Mouse (Mus musculus) lung, embryonic 14.5 days (tissue): ENCODE results near the gene Vmn2r9. TPM values are rescaled to one million over a fixed set of nuclear protein-coding genes. Genes with fewer than 3 reads are reported as not detected.
A peak's percentile ranks its signal among the peaks of the same experiment; 100 is the strongest.
"Not testable (repeated sequence)": the region's sequence is repeated elsewhere in the genome, so short reads cannot be mapped to it uniquely, and the experiment has no call there.

ENCODE experiments used
- ATAC-seq: fragments of 200-750 bp; cut with Nextera tagmentation; 2 replicates; pipeline ENCODE4 v1.8.0; 2017; ENCODE audit warnings: mild to moderate bottlenecking, moderate TSS enrichment, moderate library complexity; ENCODE audit not compliant: insufficient read depth
- DNase-seq: peaks from one replicate; pipeline ENCODE4 v3.0.0-alpha.2; 2015
- H3K27ac ChIP-seq: fragments of 300-500 bp; sonication (generic); 2 replicates; pipeline ENCODE4 v1.5.1; 2014; ENCODE audit warnings: low read depth, mild to moderate bottlenecking, moderate library complexity
- H3K27me3 ChIP-seq: fragments of 300-500 bp; sonication (generic); 2 replicates; pipeline ENCODE4 v1.6.1; 2014; ENCODE audit warnings: low read length, control low read depth; ENCODE audit not compliant: insufficient read depth
- H3K36me3 ChIP-seq: fragments of 300-500 bp; sonication (generic); 2 replicates; pipeline ENCODE4 v1.6.1; 2014; ENCODE audit warnings: control low read depth; ENCODE audit not compliant: insufficient read depth
- H3K4me1 ChIP-seq: fragments of 300-500 bp; sonication (generic); 2 replicates; pipeline ENCODE4 v1.6.1; 2014; ENCODE audit warnings: antibody characterized with exemption, control low read depth; ENCODE audit not compliant: insufficient read depth
- H3K4me2 ChIP-seq: fragments of 300-500 bp; sonication (generic); 2 replicates; pipeline ENCODE4 v1.6.1; 2014; ENCODE audit warnings: mild to moderate bottlenecking
- H3K4me3 ChIP-seq: fragments of 300-500 bp; sonication (generic); 2 replicates; pipeline ENCODE4 v1.5.1; 2014; ENCODE audit warnings: low read depth, low read length
- H3K9ac ChIP-seq: fragments of 300-500 bp; sonication (generic); 2 replicates; pipeline ENCODE4 v1.6.1; 2014
- H3K9me3 ChIP-seq: fragments of 300-500 bp; sonication (generic); 2 replicates; pipeline ENCODE4 v1.6.1; 2016; ENCODE audit warnings: low read depth, low read length, control low read depth
- CTCF ChIP-seq: IDR thresholded peaks from 2 replicates; pipeline ENCODE4 v1.5.1; 2016; ENCODE audit warnings: antibody characterized with exemption, low read depth
- WGBS: fragments of 180-500 bp; shearing (Covaris S2); extraction: QIAGEN DNeasy Blood & Tissue Kit; methylation state at CpG from one replicate; pipeline ENCODE4 v1.1.7; 2014; 5-methylcytosine and 5-hydroxymethylcytosine counted together
- polyA plus RNA-seq: library from polyadenylated mRNA; unstranded; fragments of >200 nt; fragmentation: Nextera tagmentation; extraction: Ambion mirVana; gene quantifications from 2 replicates; pipeline ENCODE4 v1.2.1, GENCODE M21; 2014

Vmn2r9 gene
- not detected in 2 replicates for polyA plus RNA-seq

DNA sequence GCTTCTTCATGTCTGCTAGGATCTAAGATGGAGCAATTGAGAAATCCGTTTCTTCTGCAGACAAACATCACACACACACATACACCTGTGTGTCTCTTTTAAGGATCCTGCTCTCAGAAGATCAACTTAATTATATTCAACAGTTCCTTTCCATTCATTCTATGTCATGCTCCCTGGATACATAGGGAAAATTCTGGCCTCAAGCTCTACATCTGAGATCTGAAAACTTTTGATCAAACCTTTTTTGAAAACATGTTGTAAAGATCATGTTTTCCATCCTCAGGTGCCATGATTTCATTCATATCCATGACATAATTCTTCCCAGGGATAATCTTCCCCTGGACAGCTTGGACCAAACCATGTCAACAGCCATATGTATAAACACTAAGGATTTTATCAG is at the start of gene Vmn2r9:
TSS of gene Vmn2r9 (minus strand) at position 101 of the 400 bp plus-strand sequence.
- not testable (repeated sequence) for H3K27ac ChIP-seq, H3K4me2 ChIP-seq, H3K27me3 ChIP-seq, H3K9me3 ChIP-seq, H3K9ac ChIP-seq, H3K36me3 ChIP-seq, DNase-seq, H3K4me1 ChIP-seq, H3K4me3 ChIP-seq, ATAC-seq
- 48% methylated on average over 1 of the region's 1 CpGs for WGBS

DNA sequence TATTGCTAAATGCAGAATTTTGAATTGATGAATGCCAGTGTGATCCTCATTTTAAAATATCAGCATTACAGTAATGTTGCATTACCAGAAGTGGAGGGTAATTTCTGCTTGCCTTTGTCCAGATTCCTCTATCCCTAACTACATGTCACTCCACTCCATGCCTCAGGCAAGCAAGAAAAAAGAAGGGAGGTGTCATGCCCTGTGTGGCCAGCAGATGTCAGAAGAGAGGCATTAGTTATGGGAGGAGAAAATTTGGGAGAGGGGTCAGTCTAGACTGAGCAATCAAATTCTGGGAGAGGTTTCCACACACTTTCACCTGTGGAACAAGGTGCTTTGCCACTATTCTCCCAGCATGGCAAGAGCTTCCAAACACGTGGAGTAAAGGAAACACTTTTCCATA is 14.3 kb upstream of the Vmn2r9 start:
- TF ChIP-seq CTCF: peak; percentile 77
- H3K27me3 ChIP-seq, H3K27ac ChIP-seq, H3K4me1 ChIP-seq, H3K9ac ChIP-seq, H3K36me3 ChIP-seq, H3K4me3 ChIP-seq, H3K9me3 ChIP-seq, H3K4me2 ChIP-seq, ATAC-seq: not testable (repeated sequence)
- DNase-seq: peak; percentile 67
- 6% methylated on average over 1 of the region's 1 CpGs for WGBS

DNA sequence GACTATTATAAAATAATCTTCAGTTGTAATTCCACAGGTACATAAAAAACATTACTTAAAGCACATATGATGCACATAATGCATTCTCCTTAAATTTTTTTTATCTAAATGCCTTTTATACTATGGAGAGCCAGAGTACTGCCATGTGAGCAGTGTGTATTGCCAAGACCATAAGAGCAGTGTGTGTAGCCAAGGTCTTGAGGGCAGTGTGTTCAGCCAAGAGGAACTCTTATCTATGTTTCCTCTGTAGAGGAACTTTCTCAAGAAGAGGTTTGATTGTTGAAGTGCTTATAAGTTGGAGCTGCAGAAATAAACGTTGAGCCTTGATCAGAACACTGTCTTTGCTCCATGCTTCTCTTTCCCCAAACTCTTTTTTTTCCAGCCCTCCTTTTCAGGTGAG is 2.9 kb downstream of the Vmn2r9 start:
- TF ChIP-seq CTCF: no peak
- WGBS: 41% methylated on average over 1 of the region's 1 CpGs
- DNase-seq (no peak), ATAC-seq (no peak)
- Histone ChIP-seq H3K4me3 (no peak overlapping the region), H3K27ac (no peak overlapping the region), H3K4me1 (no peaks in the 10 kb centered on the region), H3K4me2 (no peak overlapping the region), H3K36me3 (no peaks in the 10 kb centered on the region), H3K27me3 (no peaks in the 10 kb centered on the region), H3K9ac (no peak overlapping the region), H3K9me3 (no peaks in the 10 kb centered on the region)

DNA sequence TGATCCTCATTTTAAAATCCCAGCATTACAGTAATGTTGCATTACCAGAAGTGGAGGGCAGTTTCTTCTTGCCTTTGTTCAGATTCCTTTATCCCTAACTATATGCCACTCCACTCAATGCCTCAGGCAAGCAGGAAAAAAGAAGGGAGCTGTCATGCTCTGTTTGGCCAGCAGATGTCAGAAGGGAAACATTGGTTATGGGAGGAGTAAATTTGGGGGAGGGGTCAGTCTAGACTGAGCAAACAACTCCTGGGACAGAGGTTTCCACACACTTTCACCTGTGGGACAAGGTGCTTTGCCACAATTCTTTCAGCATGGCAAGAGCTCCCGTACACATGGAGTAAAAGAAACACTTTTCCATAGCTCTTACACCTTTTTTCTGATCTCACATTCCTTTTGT is 16.2 kb downstream of the Vmn2r9 start:
- no peak overlapping the region for H3K4me2 ChIP-seq
- peak; percentile 53 for DNase-seq
- H3K27ac ChIP-seq: no peak overlapping the region
- no peak overlapping the region for H3K4me3 ChIP-seq
- WGBS: 54% methylated on average over 1 of the region's 1 CpGs
- no peak overlapping the region for H3K9ac ChIP-seq
- TF ChIP-seq CTCF: peak; percentile 58
- H3K27me3 ChIP-seq: no peaks in the 10 kb centered on the region
- H3K36me3 ChIP-seq: no peaks in the 10 kb centered on the region
- H3K9me3 ChIP-seq: no peaks in the 10 kb centered on the region
- no peaks in the 10 kb centered on the region for H3K4me1 ChIP-seq
- ATAC-seq: no peak

DNA sequence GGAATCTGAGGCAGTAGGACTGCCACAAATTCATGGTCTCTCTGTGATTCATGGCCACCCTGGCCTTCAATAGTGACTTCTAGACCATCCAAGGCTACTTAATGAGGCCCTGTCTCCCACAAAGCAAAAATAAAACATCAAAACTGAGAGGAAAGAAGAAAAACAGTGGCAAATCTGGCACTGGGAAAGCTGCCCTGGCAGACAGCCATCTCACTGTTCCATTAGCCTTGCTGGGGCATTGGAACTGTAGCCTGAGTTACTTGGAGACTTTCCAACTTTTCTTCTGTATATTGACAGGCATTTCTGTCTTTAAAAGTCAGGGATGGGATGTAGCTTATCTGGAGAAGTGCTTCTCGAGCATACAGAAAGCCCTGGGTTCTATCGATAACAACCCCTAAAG is 29.1 kb downstream of the Vmn2r9 start:
- Histone ChIP-seq H3K4me2 (no peak overlapping the region), H3K9ac (no peak overlapping the region), H3K27me3 (no peaks in the 10 kb centered on the region), H3K4me3 (no peak overlapping the region), H3K36me3 (no peaks in the 10 kb centered on the region), H3K9me3 (no peaks in the 10 kb centered on the region), H3K27ac (no peak overlapping the region), H3K4me1 (no peaks in the 10 kb centered on the region)
- ATAC-seq: no peak
- 70% methylated on average over 2 of the region's 2 CpGs for WGBS
- TF ChIP-seq CTCF: no peak
- peak; percentile 43 for DNase-seq

DNA sequence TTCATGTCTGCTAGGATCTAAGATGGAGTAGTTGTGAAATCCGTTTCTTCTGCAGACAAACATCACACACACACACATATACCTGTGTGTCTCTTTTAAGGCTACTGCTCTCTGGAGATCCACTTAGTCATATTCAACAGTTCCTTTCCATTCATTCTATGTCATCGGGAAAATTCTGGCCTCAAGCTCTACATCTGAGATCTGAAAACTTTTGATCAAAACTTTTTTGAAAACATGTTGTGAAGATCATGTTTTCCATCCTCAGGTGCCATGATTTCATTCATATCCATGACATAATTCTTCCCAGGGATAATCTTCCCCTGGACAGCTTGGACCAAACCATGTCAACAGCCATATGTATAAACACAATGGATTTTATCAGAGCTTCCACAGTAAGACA is 43.7 kb downstream of the Vmn2r9 start, which contains the start of gene Vmn2r8:
TSS of gene Vmn2r8 (minus strand) at position 101 of the 400 bp plus-strand sequence.
- not testable (repeated sequence) for H3K9ac ChIP-seq, H3K9me3 ChIP-seq, H3K4me2 ChIP-seq, ATAC-seq, H3K4me1 ChIP-seq, H3K27ac ChIP-seq, H3K36me3 ChIP-seq, H3K27me3 ChIP-seq, H3K4me3 ChIP-seq, DNase-seq
- 67% methylated on average over 2 of the region's 2 CpGs for WGBS

DNA sequence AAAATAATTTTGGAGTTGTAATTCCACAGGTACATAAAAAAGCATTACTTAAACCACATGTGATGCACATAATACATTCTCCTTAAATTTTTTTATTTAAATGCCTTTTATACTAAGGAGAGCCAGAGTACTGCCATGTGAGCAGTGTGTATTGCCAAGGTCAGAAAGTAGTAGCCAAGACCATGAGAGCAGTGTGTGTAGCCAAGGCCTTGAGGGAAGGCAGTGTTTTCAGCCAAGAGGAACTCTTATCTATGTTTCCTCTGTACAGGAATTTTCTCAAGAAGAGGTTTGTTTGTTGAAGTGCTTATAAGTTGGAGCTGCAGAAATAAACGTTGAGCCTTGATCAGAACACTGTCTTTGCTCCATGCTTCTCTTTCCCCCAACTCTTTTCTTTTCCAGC is 48.8 kb downstream of the Vmn2r9 start:
- ATAC-seq (no peak), DNase-seq (no peak)
- Histone ChIP-seq H3K36me3 (no peaks in the 10 kb centered on the region), H3K4me2 (no peak overlapping the region), H3K4me1 (no peaks in the 10 kb centered on the region), H3K9me3 (no peaks in the 10 kb centered on the region), H3K4me3 (no peak overlapping the region), H3K27ac (no peak overlapping the region), H3K9ac (no peak overlapping the region), H3K27me3 (no peaks in the 10 kb centered on the region)
- WGBS: 17% methylated on average over 1 of the region's 1 CpGs
- no peak for TF ChIP-seq CTCF

DNA sequence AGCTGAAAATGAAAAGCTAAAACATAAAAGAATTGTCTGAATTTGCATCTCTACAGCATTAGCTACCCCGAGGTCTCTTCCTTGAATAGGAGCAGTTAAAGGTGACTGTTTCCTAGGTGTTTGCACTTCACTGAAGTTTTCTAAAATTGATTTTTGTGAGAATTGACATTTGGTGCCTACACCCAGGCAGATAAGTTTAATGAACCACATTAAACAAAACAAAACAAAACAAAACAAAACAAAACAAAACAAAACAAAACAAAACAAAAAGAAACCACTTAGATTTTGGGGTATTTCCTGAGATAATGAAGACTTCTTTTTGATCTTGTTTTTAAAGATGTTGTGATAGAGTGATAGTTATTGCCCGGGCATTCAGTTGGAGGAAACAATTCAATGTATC is 57.1 kb downstream of the Vmn2r9 start, which contains the start of gene Tmed11:
TSS of gene Tmed11 (minus strand) at position 101 of the 400 bp plus-strand sequence.
- 62% methylated on average over 2 of the region's 2 CpGs for WGBS
- not testable (repeated sequence) for H3K4me2 ChIP-seq

More for the DNA sequence above, 57.1 kb downstream of the Vmn2r9 start, which contains the start of gene Tmed11:
- not testable (repeated sequence) for H3K9me3 ChIP-seq, H3K4me1 ChIP-seq, H3K9ac ChIP-seq, DNase-seq, H3K4me3 ChIP-seq, H3K27ac ChIP-seq, ATAC-seq, H3K27me3 ChIP-seq, H3K36me3 ChIP-seq
